Mouse (Mus musculus) left cerebral cortex, adult 18-20 months (tissue): ENCODE measurements around the gene Timm17a. TPM values are rescaled to one million over a fixed set of nuclear protein-coding genes. Genes with fewer than 3 reads are reported as not detected.

Source experiments
- DNase-seq, 2 experiments: peaks; one replicate each; pipeline ENCODE4 v3.0.0; 2021 to 2022; ENCODE audit warnings: low spot score in 2 of 2, mixed read lengths in 1 of 2
- long read RNA-seq, 2 experiments: library from polyadenylated mRNA; stranded (forward); transcript quantifications; one replicate each; pipeline ENCODE4 v2.0.0; 2021
- total RNA-seq, 2 experiments: library from RNA; stranded (reverse); gene quantifications; 2 replicates each; pipeline ENCODE4 v1.2.3; 2021

Gene Timm17a
- total RNA-seq: 100 to 1,000 TPM; 176 to 188 TPM
- long read RNA-seq, experiment 1, full-length matches to known transcripts: 100 of 118 reads
- long read RNA-seq, experiment 1, partial matches to known transcripts: 9 of 118 reads
- long read RNA-seq, experiment 1, other reads (novel, unspliced or antisense): 9 of 118 reads
- long read RNA-seq, experiment 2, full-length matches to known transcripts: 125 of 133 reads
- long read RNA-seq, experiment 2, partial matches to known transcripts: 4 of 133 reads
- long read RNA-seq, experiment 2, other reads (novel, unspliced or antisense): 4 of 133 reads

DNA sequence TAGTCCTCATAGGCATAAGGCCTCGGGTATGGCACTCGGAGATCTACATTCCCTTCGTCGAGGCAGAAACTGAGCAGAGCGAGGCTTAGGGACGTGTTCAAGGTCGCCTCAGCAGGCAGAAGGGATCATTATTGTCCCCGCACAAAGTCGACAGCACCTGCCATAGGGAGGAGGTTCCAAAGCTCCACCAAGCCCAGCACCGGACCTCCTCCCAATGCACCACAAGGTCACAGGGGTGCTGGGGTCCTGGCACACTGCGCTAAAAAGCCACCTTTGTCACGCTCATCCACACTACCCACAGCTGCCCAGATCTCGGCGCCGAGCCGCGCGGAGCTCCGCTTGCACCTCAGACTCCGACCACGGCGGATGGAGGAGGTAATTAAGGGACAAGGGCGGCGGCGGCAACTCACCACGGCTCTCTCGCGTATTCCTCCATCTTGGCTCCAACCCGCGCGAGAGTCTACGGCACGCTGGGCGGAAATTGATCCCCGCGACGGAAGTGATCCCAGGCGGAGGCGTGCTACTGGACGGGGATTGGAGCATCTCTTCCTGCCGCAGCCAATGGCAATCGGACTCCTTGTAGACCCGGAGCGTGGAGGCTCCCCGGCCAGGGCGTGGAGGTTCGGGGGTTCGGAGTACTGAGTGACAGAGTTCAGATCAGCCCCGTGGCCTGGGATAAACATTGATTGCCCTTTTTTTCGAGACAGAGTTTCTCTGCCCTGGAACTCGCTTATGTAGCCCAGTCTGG lies at the start of gene Timm17a:
Gene Timm17a, minus strand, starts transcription at position 495 of the 748 bp plus-strand sequence.
- DNase-seq: peak; percentile 93 to 96

DNA sequence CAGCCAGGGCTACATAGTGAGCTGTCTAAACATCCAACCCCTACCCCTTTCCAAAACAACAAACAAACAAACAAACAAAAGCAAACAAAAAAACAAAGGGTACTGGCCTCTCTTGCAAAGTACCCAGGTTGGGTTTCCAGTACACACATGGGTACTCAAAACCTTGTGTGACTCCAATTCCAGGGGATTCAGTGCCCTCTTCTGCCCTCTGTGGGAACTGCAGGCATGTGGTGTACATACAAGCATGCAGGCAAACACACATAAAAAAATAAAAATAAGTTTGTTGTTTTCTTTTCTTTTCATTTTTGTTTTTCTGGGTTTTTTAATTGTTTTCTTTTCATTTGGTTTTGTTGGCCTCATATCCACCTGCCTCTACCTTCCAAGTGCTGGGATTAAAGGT lies 48.5 kb upstream of the Timm17a start:
- no peak for DNase-seq

DNA sequence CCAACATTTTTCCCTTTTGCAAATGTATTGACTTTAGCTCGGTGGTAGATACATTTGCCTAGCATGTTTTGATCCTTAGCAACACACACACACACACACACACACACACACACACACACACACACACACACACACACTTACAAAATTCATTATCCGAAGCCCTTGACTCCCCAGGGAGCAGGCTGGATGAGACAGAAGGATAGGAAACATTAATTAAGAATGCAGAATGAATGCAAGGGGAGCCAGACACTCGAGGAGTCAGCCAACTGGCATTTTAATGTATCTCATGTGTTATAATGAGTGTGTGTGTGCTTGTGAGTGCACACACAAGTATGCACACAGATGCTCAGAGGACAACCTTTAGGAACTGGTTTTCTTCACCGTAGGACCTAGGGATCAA lies 47.9 kb upstream of the Timm17a start:
- DNase-seq: no peak

DNA sequence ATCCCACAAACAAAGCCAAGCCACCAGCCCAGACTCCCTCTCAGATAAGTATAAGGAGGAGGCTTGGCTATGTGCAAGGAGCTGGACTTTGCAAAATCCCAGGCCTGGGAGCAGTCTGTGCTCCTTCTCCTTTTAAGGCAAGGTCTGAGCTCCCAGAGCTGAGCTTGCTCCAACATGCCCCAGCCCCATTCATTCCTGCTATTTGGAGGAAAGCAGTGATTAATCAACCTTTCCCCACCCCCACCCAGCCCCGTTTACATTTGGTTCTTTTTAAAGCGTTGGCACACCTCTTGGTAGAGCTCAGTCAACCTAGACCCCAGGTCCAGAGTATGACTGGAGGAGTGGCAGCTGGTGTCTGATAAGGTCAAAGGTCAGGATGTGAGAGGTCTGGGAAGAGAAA lies 45.5 kb upstream of the Timm17a start:
- DNase-seq: no peak

DNA sequence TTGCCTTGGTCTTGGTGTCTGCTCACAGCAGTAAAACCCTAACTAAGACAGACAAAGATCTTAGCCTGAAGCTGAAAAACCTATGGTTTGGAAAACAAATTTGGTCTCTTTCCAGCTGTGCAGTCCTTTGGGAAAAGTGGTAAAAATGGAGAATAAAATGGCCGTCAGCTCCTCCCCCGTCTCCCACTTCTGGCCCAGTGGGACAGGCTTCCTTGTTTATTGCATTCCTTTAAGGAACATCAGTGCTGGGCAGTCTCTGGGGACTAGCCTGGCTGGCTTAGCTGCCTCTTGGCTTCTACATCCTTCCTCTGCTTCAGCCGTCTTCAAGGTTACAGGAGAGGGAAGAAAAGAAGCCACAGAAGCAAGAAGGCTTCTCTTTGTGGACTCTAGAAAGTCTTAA lies 38.4 kb upstream of the Timm17a start:
- DNase-seq: no peak

DNA sequence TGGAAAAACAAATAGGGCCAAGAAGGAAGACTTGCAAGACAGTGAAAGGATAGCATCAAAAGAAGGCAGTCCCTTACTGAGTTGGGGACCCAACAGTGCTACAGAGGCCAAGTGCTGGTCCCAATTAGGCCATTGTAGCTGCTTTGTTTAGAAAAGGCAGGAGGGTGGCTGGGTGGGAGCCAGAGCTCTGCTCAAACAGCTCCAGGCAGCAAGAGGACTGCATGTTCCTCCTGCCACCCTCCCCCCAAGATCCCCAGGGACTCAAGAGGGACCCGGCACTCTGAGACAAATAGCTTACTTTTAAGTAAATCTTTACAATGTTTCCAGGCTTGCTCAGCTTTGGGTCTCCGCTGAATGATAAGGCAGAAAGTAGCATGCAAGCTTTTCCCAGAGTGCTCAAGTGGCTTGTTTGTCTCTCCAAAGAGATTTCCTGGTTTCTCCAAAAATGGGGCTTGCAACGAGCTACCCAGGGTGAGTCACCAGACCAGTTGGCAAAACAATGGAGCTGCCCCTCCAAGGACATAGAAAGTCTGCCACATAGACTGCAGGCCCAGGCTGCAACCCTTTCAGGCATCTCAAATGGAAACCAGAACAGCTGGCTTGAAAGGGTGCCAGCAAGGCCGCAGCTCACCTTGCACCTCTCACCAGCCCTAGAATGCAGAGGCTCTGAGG lies 34.1 kb upstream of the Timm17a start:
- DNase-seq: no peak

DNA sequence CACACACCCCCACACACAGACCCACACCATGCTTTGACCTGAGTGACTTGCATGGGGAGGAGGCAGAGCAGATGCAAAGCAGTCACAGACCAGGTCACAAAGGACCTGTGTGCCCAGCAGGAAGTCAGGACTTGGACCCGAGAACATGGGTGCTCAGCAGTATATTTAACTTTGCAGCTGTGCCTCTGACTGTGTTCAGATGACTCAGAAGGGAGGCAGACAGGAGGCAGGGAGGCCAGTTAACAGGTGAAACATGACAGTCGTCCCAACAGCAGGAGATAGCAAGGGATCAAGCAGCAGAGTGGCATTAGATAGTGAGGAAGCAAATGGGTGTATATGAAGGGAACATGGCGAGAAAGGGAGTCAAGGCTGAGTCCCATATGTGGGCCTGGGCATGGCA lies 33.3 kb upstream of the Timm17a start:
- no peak for DNase-seq

DNA sequence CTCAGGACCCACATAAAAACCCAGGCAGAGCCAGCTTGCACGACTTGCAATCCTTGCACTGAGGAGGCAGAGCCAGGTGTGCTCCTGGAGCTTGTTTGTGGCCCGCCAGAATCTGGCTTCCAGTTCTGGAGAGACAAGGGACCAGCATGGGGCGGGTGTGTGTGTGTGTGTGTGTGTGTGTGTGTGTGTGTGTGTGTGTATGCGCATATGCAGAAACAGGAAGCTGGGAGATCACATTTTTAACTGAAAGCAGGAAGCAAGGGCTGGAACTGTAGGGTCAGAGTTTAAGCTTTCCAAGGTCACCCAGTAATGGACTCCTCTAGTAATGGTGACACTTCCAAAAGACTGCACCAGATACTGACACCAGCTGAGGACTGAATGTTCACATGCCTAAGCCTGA lies 30.4 kb upstream of the Timm17a start:
- DNase-seq: no peak

DNA sequence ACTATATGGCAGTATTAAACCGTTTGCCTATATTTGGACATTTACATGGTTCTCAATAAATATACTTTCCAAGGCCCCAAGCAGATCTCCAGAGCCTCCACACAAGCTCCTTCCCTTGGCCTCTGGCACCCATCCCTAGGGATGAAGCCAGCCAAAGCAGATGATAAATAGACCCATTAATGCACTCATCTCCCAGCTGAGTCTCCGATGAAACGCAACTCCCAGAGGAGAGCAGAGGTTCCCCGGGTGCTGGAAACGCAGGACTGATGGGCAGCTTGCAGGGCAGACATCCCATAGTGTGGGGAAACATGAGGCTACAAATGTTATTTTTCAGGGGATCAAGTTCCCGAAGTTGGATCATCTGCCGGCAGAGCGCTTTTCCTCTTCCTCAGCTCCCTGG lies 28.4 kb upstream of the Timm17a start:
- no peak for DNase-seq

DNA sequence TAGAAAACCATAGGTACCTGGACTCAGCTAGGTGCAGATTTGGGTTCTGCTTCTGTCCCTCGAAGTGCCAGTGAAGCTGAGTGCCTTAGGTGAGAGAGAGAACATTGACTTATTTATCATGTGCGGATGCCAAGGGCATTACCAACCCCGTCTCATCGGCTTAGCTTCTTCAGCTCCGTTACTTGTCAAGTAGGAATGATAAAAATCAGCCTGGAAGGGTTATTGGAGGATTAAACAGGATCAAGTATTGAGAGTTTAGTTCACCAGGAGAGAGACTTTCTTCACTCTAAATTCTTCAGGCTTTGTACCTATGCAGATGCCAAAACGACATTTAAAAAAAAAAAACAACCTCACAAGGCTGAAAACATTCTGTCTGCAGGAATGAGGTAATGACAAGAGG lies 17.0 kb upstream of the Timm17a start:
- no peak for DNase-seq

DNA sequence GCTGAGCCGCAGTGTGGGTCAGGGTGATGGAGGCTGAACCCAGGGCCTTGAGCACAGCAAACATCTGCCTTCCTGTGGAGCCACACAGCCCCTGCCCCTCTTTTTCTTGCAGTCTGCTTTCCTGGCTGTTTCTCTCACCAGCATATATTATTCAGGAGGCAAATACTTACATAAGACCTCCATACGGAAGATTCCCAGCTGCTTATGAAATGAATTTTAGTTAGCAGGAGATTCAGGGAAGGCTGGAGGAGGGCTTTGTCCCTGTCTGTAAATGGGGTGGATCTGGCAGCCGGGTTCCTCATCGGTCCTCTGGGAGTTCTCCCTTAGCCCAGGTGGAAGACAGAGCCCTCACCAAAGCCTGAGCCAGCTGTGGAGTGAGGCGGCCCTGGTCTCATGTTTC lies 14.8 kb upstream of the Timm17a start:
- peak in 1 of 2 experiments; percentile 10 for DNase-seq

DNA sequence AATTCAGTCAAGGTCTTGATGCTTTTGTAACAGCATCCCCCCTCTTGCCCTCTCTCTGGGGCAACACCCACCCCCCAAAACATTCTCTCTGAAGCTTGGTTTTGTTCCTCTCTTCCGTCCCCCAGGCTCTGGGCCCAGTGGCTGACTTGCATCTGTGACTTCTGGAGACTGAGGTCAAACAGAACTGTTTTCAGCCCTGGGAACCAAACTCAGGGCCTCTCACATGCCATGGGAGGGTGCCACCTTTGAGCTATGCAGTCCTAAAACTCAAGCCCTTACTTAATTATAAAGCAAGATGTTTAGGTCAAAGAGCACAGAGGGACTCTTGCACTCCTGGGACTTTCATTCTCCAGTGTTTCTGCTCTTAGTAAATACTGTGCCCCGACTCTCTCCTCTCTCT lies 12.4 kb upstream of the Timm17a start:
- DNase-seq: no peak

DNA sequence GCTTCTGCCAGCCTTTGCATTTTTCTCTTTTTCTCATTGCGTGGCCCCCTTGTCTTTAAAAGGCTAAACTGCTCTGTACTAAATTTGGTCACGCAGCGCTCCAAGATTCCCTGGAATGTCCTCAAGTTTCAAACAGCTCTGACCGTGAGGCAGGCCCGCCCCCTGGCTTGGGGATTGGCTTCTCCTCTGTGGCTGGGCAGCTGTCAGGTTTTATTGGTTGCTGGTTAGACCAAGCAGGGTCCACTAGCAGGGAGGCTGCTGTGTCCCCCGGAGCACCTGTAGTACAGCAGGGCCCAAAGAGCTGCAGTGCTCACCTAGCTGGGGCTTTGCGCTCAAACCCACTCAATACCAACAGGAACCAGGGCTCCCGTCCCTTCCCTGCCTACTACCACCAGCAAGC lies 11.0 kb upstream of the Timm17a start, which contains the start of gene Lmod1:
Gene Lmod1, plus strand, starts transcription at position 237 of the 400 bp plus-strand sequence.
- peak in 1 of 2 experiments; percentile 15 for DNase-seq

DNA sequence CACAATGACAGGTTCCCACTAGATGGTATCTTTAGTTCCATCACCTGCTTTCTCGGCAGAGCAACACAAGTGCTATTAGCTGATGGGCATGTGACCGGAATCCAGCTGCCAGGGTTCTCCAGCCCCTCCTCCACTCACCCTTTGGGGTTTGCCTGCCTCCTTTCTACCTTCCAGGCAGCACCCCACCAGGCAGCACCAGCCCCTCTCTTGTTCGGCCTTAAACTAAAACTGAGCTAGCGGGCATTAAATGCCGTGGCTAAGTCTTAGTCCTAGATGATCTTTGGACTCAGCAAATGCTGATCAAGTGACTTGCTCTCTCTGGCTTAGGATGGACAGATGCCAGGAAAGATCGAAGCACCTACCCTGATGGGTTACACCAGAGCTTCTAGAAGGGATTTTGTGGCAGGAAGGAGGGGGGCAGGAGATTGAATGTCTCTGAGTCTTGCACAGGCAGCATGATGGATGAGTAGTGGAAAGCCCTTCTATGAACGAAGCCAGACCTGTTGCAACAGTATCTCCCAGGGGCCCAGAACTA lies 9.9 kb upstream of the Timm17a start:
- DNase-seq: no peak

DNA sequence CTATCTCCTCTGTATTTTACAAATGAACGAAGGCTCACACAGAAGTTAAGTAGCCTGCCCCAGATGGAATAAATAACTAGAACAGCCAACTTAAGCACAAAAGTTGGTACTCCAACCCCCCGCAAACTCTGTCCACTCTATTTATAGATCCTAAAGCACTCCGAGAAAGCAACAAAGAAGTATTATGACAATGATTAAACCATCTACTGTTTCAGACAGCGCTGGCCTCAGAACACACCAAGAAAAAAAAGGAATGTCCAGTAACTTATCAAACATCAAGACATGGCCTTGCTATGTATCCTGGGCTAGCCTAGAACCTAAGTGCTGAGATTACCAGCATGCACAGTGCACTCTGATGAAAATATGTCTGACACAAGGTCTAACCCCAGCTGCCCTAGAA lies 1.4 kb downstream of the Timm17a start:
- DNase-seq: no peak

DNA sequence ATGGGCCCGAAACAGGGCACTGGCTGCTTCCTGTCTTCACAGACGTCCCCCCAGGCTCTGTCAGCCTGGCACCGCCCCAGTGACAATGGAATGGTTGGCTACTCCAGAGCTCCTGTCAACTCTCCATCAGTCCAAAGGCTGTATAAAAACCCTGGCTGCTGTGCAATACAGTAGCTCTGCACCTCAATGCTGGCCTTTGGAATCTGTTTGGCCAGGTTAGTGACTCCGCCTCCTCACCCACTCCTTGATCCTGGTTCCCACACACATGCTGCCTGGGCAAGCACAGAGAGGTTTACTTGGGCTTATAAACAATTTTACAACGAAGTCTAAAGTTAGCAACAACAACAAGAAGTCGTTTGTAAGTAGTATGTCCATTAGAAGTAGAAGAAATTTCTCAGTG lies 2.2 kb downstream of the Timm17a start:
- DNase-seq: no peak

DNA sequence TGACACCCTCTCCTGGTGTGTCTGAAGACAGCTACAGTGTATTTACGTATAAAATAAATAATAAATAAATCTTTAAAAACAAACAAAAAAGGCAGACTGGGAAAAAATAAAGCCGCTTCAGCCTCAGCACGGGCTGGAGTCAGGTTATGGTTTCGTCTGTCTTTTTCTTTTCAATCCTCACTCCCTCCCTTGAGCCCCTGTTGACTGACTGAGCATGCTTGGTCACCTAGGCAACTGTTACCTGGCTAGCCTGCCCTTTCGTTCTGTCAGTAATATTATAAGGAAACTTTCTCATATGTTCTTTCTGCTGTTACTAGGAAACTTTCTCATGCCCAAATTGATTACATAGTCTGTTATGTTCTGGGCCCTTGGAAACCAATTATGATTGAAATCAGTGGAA lies 22.7 kb downstream of the Timm17a start:
- DNase-seq: no peak

DNA sequence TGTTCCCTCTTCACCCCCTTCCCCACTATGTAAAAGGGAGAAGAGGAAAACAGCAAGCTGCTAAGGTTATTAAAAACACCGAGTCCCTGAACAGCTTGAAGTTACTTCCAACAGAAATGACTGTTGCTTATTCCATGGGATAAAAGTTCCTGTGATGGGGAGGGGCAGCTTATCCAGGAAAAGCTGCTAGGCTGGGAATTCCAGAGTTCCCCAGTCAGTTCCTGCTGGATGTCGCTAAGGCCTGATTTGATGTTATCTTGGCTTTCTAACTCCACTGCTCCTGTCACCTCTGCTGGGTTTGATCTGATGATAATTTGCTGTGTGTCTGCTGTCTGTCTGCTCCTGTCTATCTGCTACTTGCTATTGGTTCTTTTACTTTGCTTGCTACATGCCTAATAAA lies 27.3 kb downstream of the Timm17a start:
- DNase-seq: no peak

DNA sequence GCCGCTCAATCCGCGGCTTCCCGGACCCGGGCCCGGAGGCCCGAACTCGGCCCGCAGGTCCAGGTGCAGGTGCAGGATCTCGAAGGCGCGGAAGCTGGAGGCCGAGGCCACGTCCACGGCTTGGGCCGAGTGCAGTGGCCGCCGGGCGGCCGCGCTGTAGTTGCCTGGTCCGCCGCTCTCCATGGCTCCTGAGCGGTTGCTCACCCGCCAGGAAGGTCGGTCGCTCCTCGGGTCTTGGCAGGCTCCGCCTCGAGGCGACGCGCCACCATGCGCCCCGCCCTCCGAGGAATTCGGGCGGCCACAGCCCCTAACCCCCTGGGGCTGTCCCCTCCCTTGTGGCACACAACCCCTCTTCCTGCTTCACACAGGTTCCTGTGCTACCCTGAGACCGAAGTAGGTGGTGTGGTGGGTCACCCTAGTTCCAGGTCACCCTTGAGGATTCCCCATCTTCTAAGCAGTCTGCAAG lies 29.7 kb downstream of the Timm17a start, which contains the start of gene Rnpep:
Gene Rnpep, minus strand, starts transcription at position 259 of the 466 bp plus-strand sequence.
- peak; percentile 56 to 79 for DNase-seq

DNA sequence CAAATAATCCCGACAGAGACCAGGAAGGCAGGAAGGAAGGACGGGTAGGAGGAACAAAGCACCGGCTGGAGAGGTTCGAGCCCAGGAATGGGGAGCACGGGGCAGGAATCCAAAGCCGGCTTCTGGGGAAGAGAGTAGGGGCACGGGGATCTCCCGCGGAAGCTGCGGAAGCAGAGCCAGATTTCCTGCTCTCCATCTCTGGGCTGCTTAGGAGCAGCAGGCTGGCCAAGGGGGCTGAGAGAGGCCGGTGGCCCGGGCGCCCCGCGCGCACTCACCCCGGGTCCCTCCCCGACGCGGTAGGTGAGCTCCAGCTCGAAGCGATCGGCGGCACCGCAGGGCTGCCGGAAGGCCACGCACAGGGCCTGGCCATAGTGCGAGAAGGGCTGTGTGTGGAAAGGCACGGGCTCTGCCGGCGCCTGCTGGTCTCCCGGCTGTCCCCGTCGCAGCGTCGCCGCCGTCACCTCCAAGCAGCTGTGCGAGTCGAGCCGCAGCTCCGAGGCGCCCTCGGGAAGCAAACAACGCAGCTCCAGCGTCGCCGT lies 30.2 kb downstream of the Timm17a start:
- peak; percentile 15 to 38 for DNase-seq

DNA sequence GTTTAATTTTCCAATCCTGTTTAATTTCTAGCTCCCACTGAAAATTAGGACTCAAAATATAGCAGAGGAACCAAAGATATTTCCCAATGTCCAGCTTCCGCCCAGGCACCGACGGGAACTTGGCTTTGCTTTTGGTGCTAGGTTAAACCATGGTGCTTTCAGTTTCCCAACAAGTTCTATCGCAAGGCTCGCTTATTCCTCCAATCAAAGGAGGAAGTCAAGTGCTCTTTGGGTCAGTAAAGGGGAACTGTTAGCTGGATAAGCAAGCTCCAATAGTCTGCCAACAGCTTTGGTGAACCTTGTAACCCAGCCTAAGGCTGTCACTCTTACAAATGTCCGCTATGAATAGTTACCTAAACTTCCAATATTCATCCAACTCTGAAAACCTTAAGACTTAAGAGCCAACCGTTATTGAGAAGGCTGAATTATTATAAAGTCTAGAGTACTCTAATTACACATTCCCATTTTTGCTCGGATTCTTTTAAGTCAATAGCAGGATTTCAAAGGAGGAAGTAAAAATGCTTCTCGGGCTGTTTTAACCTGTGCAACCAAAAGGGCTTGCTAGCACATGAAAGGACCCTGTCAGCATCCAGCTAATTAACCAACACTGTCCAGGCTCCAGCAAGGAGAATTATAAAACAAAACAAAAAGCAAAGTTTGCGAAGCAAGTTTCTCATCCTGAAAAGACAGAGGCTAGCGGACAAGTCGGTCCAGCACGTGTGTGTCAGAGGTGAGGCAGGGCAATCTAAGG lies 30.9 kb downstream of the Timm17a start:
- no peak for DNase-seq
